Mouse (Mus musculus) sigmoid colon, adult 10 weeks (tissue): ENCODE data around the gene Pigt. TPM values are rescaled to one million over a fixed set of nuclear protein-coding genes. Genes with fewer than 3 reads are reported as not detected.

Experiments
- polyA plus RNA-seq: library from polyadenylated mRNA; stranded (reverse); fragments of 350-450 nt; fragmentation: Illumina TruSeq; extraction: RNeasy Lipid Tissue Mini Kit (QIAGEN cat#74804); gene quantifications from one replicate; pipeline ENCODE4 v1.2.3, GENCODE M21; 2014; ENCODE audit warnings: low read depth, low replicate concordance

Gene Pigt
- 8.1 TPM for polyA plus RNA-seq

DNA sequence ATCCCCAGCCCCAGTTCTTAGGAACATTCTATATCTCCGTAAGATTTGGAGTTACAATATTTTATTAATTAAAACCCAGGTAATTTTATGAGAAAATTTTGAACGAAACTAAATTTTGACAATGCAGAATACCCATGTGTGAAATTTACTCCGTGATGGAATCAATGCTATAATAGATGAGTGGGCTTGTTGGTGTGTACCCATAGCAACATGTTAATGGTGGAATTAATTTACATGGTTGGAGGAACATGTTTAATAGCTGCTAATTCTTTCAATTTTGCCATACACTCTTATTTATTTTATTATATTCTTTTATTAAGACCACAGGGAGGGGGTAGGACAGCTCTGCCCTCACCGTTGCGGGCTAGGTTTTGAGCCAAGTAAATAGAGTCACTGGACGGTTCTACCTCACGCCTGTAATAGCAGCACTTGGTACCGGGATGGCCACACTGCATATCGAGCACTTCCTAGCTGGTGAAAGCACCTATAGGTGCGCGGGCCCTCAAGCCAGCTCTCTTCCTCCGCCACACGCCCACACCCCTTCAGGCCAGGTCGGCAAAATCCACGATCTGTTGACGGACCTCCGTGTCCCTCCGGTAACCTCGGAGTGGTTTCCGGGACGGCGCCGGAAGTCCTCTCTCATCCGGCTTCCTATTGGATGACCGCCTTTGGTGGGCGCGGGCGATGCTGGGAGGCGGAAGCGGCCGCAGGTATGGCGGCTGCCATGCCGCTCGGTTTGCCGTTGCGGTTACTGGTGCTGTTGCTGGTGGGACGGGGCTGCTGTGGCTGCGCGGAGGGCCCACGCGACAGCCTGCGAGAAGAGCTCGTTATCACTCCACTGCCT lies at the start of gene Pigt:
Gene Pigt, plus strand, starts transcription at position 674 of the 844 bp plus-strand sequence.

GRCm38 (mm10) chr2:164456864-164457300 lies 40.4 kb upstream of the Pigt start, which contains the start of gene Sys1:
Sys1 (plus strand) TSS chr2:164456964.

DNA sequence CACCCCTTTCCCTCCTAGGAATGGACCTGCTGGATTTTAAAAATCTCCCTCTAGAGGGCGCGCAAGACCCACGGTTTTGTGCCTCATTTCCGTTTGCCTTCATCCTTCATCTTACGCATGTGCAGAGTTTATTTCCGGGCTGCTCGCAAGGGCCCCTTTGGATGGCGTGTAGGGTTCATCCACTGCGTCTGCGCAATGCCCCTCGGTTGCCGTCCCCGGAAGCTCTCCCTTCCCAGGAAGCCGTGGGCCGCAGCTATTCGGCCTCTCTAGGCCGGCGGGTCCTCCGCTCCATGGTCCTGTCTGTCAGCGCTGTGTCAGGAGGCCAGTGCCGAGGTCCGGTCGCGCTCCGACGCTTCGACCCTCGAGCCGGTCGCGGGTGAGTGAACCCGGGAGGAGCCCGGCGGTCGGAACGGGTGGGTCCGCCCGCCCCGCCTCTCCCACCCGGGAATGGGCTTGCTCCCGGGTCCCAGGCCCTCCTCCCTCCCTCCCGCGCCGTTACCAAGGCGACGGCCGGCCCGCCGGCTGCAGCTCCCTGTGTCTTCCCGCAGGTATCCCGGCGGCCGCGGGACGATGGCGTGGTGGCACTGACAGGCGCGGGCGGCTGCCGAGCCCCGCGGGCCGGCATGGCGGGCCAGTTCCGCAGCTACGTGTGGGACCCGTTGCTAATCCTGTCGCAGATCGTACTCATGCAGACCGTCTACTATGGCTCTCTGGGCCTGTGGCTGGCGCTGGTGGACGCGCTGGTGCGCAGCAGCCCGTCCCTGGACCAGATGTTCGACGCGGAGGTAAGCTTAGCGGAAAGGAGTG lies 36.4 kb upstream of the Pigt start, which contains the start of gene Gm20458:
Gene Gm20458, plus strand, starts transcription at position 223 of the 807 bp plus-strand sequence.

DNA sequence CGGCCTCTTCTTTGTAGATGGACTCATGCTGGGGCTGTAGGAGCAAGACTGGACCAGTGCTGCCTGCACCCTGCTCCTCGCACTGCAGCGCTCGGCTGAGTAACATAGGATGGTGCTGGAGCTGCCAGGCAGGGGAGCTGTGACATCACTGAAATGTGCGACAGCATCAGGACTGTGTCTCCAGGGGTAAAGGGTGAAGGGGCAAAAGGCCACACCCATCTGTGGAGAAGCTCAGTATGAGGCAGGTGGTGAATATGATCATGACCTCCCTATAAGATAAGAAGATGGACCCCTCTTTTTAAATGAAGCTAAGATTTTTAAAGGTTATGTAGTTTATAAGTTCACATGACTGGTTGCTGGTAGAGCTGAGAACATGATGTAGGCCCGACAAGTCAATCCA lies 23.7 kb upstream of the Pigt start, which contains the start of gene Trp53tg5:
Gene Trp53tg5, minus strand, starts transcription at position 101 of the 400 bp plus-strand sequence.

DNA sequence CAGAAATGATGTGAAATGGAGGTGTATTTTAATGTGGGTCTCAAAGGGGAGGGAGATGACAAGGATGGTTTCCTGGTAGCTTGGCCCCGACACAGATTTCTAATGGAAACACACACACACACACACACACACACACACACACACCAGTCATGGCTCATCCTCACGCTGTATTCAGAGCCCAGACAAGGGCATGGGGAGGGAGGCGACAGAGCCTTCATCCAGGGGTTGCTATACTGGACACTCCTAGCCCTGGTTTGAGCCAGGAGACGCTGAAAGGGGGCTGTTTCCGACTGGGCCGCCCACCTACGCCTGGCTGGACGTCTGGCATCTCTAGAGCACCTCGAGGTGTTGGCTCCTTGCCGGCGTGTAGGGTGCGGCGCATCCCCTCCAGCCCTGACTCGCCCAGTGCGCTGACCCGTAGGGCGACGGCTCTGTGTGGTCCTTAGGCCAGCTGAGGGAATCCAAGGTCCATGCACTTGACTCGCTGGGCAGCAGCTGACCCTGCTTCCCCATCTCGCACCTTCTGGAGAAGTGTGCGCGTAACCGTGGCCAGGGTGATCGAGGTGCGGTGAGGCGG lies 11.6 kb upstream of the Pigt start, which contains the start of gene Dbndd2:
Gene Dbndd2, plus strand, starts transcription at position 426 of the 577 bp plus-strand sequence.

Other genes with a start within 250 kb of the Pigt start
- not detected for gene Svs3b, start 240.9 kb upstream of the Pigt start, polyA plus RNA-seq
- not detected for gene Svs4, start 219.1 kb upstream of the Pigt start, polyA plus RNA-seq
- gene Svs3a, start 208.3 kb upstream of the Pigt start, polyA plus RNA-seq, result not detected
- not detected for gene Svs6, start 180.8 kb upstream of the Pigt start, polyA plus RNA-seq
- gene Svs5, start 164.8 kb upstream of the Pigt start, polyA plus RNA-seq, result not detected
- not detected for gene Slpi, start 108.4 kb upstream of the Pigt start, polyA plus RNA-seq
- not detected for gene Rbpjl, start 94.4 kb upstream of the Pigt start, polyA plus RNA-seq
- gene Matn4, start 92.4 kb upstream of the Pigt start, polyA plus RNA-seq, result 0.85 TPM
- 255 TPM for gene Sdc4, start 53.6 kb upstream of the Pigt start, polyA plus RNA-seq
- 10.1 TPM for gene Sys1, start 40.6 kb upstream of the Pigt start, polyA plus RNA-seq
- not detected for gene Gm20458, start 36.6 kb upstream of the Pigt start, polyA plus RNA-seq
- not detected for gene Trp53tg5, start 23.8 kb upstream of the Pigt start, polyA plus RNA-seq
- 6.6 TPM for gene Dbndd2, start 11.4 kb upstream of the Pigt start, polyA plus RNA-seq
- 30.2 TPM for gene Wfdc2, start 64.9 kb downstream of the Pigt start, polyA plus RNA-seq
- gene Spint3, start 75.9 kb downstream of the Pigt start, polyA plus RNA-seq, result not detected
- gene Wfdc6a, start 87.9 kb downstream of the Pigt start, polyA plus RNA-seq, result not detected
- not detected for gene Eppin, start 96.1 kb downstream of the Pigt start, polyA plus RNA-seq
- not detected for gene Wfdc6b, start 116.0 kb downstream of the Pigt start, polyA plus RNA-seq
- gene Wfdc8, start 116.1 kb downstream of the Pigt start, polyA plus RNA-seq, result 0.50 TPM
- gene Wfdc16, start 141.3 kb downstream of the Pigt start, polyA plus RNA-seq, result not detected
- not detected for gene Wfdc10, start 158.5 kb downstream of the Pigt start, polyA plus RNA-seq
- gene Wfdc9, start 159.1 kb downstream of the Pigt start, polyA plus RNA-seq, result not detected
- gene Wfdc11, start 176.6 kb downstream of the Pigt start, polyA plus RNA-seq, result not detected
- gene Wfdc13, start 187.6 kb downstream of the Pigt start, polyA plus RNA-seq, result 0.57 TPM
- gene Spint4, start 201.0 kb downstream of the Pigt start, polyA plus RNA-seq, result not detected
- gene Spint5, start 217.8 kb downstream of the Pigt start, polyA plus RNA-seq, result not detected
- gene Wfdc3, start 248.4 kb downstream of the Pigt start, polyA plus RNA-seq, result 0.82 TPM
- gene Dnttip1, start 248.5 kb downstream of the Pigt start, polyA plus RNA-seq, result 3.6 TPM